Mouse (Mus musculus) cerebellum, adult 11-12 months (tissue): Measurements from ENCODE around the gene Tatdn2.

Experiments used
- DNase-seq: peaks from one replicate; pipeline ENCODE4 v3.0.0; 2022

Tatdn2 gene

DNA sequence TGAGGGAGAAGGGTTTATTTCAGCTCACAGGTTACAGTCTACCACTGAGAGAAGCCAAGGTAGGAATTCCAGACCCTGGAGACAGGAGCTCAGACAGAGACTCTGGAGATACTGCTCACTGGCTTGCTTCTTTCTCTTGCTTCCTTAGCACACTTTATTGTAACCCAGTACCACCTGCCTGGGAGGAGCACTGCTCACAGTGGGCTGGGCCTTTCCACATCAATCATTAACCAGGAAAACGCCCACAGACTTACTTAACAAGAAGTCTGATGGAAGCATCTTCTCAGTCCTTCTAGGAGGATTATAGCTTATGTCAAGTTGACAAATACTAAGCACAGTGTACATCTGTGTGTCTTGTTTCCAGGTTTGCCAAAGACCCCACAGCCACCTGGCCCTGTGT is 17.9 kb downstream of the Tatdn2 start:
- DNase-seq, result no peak

- peak; percentile 42 for DNase-seq
Measured at GRCm38 (mm10) chr6:113717541-113717940, 20.7 kb downstream of the Tatdn2 start.

- no peak for DNase-seq
Measured at GRCm38 (mm10) chr6:113719878-113720277, 23.0 kb downstream of the Tatdn2 start, which contains the start of gene Ghrl. Gene Ghrl (minus strand): TSS chr6:113719880.

- DNase-seq, result no peak
Measured at GRCm38 (mm10) chr6:113721061-113721460, 24.2 kb downstream of the Tatdn2 start.

DNA sequence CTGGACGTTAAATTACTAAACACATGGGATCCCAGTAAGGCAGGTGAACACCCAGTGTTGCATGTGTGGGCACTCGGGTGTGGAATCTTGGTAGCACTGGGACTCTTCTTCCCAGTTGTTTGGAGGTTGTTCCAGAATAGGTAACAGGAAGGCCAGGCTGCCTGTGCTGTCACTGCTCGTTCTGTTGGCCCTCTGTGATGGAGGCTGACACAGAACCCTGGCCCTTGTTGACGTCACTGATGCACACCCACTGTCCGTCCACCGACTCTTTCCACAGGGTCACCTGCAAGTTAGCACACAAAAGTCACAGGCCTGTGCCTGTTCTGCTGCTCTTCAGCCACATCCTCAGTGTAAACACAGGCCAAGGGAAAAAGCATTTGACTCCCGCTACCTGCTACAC is 31.3 kb downstream of the Tatdn2 start:
- no peak for DNase-seq

- DNase-seq, result no peak
Measured at GRCm38 (mm10) chr6:113731296-113731695, 34.4 kb downstream of the Tatdn2 start.

DNA sequence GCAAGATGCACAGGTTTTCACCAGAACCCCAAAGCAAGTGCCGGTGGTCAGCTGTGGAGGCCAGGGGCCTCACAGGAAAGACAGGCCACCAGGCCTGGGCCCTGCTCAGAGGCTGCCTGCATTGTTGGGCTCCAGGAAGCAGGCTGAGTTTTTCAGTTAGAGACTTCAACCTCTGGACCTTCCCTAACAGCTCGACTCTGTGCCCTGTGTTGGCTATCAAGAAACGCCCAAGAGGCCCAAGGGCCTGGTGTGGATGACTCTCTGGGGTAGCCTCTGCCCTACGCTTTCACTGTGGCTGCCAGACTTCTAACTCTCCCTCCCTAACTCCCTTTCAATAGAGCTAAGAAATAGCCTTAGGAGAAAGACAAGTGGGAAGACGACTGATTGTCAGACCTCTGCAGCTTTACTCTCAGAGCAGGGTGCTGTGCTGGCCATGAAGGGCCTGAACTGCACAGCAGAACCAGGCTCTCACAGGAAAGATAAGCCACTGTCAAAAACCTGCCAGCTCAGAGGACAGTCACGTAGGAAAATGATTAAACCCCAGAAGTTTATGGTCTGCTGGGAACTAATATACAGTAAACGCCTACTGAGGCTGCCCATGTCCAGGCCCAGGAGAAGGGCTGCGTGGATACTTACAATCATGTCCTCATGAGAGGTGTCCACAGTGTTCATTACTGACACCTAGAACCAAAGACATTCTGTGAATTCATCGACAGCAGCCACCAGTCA is 40.6 kb downstream of the Tatdn2 start:
- no peak for DNase-seq

DNA sequence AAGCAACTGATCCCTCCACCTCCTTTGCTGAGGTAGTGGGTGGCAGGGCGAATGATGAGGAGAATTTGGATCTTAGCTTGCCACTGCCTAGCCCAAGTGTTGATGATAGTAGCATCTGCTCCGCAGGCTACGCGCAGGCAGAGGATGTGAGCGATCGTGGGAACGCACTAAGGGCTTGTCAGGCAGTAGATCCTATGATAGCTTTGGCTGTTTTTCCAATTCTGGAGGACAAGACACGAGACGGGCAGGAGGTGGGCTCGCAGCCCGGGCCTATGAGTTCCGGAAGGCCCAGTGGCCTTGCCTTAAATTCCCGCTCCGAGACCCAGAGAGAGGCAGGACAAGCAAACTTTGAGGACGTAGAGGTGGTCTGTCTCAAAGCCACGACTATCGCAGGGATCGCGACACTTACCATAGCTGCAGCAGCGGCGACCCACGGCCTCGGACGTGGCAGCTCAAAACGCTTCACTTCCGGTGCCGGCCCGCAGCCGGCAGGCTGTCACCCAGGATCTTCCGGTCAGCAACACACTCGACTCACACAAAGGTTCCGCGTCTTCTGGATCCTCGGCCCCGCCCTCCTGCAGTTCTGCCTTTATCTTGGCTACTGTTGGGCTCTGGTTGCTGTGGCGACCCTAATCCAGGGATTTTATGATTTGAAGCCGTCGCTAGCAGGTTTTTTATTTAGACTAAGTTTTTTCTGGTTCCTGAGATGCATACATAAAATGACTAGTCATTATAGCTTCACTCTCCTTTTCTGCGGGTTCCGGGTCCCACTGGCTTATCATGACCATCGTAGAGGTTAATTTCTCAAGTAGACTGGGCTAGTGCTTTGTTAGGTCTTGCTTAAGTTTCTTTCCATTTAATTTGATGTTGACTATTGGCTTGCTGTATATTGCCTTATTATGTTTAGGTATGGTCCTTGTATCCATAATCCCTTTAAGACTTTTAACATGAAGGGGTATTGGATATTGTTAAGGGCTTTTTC is 43.7 kb downstream of the Tatdn2 start, which contains the start of gene Sec13:
Gene Sec13, minus strand, starts transcription at position 508 of the 982 bp plus-strand sequence.
- peak; percentile 77 for DNase-seq

GRCm38 (mm10) chr6:113741425-113741824 is 44.6 kb downstream of the Tatdn2 start:
- DNase-seq, result no peak

GRCm38 (mm10) chr6:113742321-113742720 is 45.5 kb downstream of the Tatdn2 start:
- no peak for DNase-seq

GRCm38 (mm10) chr6:113743111-113743510 is 46.3 kb downstream of the Tatdn2 start:
- no peak for DNase-seq

DNA sequence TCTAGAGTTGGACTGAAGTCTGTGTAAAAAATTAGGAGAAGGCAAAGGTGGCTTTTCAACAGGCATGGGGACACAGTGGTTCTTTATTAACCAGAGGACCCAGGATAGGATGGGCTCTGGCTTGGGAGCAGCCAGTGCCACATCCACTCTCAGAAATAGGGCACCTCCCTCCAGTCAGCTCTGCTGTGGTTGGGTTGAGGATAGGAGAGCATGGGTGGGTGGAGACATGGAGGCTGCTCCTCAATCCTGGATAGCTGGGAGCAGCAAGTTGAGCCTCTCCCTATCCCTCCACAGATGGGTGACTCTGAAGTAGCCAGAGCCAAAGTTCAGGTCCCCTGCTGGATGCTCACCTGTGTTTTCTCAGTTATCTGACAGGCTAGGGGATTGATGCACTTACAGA is 48.3 kb downstream of the Tatdn2 start:
- DNase-seq, result no peak

DNA sequence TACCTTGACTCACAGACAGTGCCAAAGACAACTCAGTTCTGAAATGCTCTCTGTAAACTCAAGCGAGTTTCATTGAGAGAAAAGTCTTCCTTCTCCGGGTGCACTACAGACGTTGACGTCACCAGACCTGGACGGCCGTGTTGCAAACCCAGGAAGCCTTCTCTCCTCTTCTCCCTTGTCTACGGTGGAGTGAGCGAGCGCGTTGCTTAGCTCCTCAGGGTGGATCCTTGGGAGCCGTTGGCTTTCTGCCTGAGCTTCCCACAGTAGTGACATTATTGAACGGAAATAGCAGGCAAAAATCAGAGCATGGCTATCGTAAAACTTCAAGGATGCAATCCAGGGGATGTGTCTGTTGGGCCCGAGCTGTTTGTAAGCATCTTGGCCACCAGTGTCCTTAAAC is 50.4 kb downstream of the Tatdn2 start:
- DNase-seq, result no peak

DNA sequence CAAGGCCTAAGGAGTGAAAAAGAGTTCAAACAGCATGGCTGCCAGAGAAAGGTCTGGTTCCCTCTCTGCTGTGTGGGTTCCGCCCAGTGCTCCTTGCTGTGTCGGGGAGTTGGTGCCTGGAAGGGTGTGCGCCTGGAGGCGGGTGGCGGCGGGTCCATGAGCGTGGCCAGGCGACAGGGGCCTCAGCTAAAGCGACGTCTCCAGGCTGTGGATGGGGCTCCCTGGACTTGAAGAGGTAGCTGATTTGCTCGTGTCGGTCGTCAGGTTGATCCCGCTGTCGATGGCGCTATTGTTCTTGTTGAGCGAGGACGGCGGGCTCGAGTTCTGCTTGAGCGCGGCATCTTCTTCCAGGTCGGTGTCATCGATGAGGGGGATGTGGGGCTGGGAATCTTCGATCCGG is 51.5 kb downstream of the Tatdn2 start:
- no peak for DNase-seq

DNA sequence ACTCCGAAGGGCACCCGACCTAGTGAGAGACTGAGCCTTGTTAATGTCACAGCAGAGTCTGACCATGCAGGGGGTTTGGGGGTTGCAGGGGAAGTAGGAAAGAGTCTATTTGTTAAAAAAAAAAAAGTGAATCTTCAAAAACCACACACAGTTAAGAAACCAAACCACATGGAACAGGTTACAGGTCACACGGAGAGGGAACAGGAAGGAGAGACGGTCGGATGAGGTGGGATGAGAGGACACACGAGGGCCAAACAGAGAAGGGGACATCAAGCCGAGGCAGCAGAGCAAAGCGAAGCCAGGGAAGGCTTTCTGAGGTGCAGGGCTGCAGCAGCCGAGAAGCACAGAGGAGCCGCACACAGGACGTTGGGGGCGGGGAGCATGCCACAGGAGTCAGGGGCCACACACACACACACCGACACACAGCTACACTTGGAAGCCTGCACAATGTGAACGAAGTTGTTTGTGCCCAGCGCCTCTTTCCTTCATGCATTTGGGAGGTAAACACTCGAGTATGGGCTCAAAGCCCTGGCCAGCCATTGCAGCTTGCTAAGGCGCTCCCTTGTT is 52.4 kb downstream of the Tatdn2 start:
- DNase-seq, result no peak
